Mouse (Mus musculus) brain, embryonic 14.5 days (tissue): ENCODE measurements at regions not wholly inside any gene's neighbourhood (a gene's known extent, or its start where the extent isn't known, plus 50 kb on each side); places are given as distances from the start of the nearest gene placed in this dataset.
A peak's percentile ranks its signal among the peaks of the same experiment; 100 is the strongest.

Experiments used
- DNase-seq: peaks from one replicate; pipeline ENCODE4 v3.0.0-alpha.2; 2011; ENCODE audit warnings: low read depth
- CTCF ChIP-seq: fragments of 200-500 bp; IDR thresholded peaks from 2 replicates; pipeline ENCODE4 v1.5.1; 2012; ENCODE audit warnings: inconsistent platforms, mild to moderate bottlenecking, moderate library complexity, borderline replicate concordance; ENCODE audit not compliant: insufficient read depth, insufficient read length; ENCODE audit errors: extremely low read depth
- POLR2A ChIP-seq: fragments of 200-500 bp; IDR thresholded peaks from 2 replicates; pipeline ENCODE4 v1.6.1; 2012; ENCODE audit warnings: mild to moderate bottlenecking, inconsistent platforms, borderline replicate concordance; ENCODE audit not compliant: poor library complexity, insufficient read depth, insufficient read length, severe bottlenecking; ENCODE audit errors: extremely low read depth

DNA sequence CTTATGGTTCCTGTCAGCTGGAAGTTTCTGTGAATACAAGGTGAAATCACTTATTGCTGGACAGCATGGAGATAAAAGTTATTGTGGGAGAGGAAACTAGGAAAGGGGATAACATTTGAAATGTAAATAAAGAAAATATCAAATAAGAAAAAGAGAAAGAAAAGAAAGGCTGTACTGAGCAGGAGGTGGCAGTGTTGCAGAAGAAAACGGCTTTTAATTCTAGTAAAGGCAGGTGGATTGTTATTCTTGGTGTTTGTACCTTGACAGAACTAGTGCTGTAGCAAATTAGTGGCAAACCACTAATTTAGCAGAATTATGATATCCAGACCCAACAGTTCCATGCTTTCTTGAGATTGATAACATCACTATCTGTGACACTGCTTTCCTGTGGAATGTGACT is 52.6 kb downstream of the Gm10358 start:
- peak; percentile 12 for DNase-seq
- no peak for TF ChIP-seq CTCF
- no peak for TF ChIP-seq POLR2A

DNA sequence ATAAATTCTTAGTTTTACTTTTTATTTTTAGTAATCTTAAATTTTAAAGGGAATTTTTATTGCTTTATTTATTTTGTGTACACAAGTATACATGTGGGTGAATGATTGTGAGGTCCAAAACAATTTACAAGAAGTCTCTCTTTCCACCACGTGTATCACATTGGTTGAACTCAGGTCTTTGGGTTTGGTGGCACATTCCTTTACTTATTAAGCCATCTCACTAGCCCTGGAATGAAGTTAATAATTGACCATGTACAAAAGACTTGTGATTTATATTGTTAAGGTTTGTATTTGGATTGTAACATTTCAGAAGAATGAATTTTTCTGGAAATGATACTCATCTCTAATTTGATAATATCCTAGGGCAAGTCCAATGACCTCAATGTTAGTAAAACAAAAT is 56.2 kb downstream of the Gm10358 start:
- TF ChIP-seq CTCF (no peak), POLR2A (no peak)
- no peak for DNase-seq

DNA sequence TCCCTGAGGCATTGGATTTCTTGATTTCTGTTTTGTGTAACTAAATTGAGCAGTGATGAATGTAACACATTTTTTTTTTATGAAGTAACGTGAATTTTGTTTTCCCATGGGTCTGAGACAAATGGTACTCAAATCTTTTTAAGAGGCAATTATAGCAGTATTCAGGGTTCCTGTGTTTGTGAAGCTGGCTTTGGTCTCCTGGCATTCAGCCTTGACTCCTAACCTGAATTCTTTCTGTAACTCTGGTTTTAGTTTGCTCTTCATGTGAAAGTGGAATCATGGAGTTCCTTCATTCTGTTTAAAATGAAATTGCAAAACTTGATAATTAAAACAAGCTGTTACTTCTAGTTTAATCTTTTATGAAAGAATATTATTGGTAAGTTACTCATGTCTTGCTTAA is 58.3 kb downstream of the Gm10358 start:
- DNase-seq = no peak
- TF ChIP-seq CTCF (no peak), POLR2A (no peak)

DNA sequence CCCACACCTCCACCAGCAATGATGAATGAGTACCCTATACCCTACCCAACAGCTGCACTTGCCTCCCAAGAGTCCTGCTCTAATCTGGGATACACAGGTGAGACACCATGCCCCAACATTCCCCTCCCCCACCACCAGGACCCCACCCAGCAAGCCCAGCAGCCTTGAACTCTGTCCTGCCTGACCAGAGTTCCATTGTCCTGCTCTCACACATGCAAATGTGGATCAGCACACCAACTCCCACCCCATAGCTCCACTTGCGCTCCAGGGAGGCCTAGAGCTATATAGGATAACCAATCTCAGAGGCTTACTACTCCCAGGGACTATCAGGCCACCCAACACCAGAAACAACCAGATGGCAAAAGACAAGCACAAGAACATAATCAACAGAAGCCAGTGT is 85.8 kb downstream of the Gm10358 start:
- no peak for TF ChIP-seq CTCF
- TF ChIP-seq POLR2A = no peak
- no peak for DNase-seq

DNA sequence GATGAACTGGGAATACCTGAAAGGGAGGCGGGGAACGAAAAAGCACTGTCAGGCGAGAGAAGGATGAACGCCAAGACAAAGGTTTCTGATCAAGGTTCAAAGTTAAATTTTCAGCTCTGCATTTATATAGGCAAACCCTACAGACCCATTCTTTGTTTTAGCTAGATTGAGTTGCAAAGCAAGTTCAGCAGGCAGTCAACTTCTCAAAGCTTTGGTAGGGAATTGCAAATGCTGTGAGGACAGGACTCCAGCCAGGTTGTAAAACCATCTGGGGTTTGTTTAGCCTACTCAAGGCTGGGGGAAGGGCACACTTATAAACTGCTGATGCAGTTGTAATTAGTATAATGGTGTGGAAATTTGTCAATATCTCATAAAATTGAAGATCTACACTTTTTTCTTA is 87.9 kb downstream of the Gm10358 start:
- TF ChIP-seq POLR2A (no peak), CTCF (no peak)
- DNase-seq = no peak

DNA sequence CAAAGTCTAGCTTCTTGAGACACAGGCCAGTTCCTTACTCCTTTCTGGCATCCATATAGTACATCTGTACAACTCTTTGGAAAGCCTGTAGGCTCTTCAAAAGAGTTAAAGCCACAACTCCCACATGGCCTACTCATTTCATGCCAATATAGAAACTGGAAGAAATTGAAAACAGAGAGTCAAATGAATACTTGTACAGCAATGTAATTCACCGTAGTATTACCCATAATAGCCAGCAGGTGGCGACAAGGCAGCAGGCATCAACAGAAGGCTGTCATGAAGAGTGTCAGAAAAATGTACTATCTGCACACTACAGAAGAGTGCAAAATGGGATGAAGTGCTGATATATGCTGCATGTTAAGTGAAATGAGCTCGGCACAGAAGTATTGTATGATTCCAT is 90.5 kb downstream of the Gm10358 start:
- DNase-seq = peak; percentile 75
- TF ChIP-seq CTCF (peak; percentile 74; the same call in 1 of the 2 replicates), POLR2A (no peak)

DNA sequence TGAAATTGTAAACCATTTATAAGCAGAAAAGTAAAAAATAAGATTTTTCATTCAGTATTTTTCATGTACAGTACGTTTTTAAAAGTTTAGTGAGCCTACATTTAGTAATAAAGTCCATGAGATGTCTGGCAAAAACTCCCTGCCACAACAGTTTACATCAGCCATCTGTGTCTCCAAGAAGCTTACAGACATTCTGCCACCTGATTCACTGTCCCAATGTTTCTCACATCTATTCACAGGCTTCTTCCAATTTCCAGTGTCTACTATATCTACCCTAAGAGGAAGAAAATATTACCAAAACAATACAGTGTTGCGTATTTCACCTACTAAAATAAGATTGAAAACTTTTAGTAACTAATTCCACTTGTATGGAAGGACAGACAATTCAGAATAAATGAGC is 95.7 kb downstream of the Rasd2 start:
- DNase-seq = no peak
- no peak for TF ChIP-seq POLR2A
- no peak for TF ChIP-seq CTCF

DNA sequence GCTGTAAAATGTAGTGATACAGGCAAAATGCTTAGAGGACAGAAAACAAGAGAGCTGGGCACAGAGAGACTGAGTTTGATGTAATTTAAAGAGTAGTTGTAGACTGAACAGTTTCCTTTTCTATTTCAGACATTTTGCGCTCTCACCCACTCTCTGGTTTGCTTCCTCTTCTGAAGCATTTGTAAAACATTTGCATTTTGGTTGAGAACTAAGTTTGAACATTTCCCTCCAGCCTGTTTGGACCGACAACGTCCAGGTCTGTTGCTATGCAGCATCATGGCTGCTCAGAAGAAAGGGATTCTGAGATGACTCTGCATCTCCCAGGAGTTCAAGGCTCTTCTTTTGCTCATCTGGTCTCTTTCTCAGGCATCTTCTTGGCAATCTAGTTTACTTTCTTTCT is 78.2 kb downstream of the Rasd2 start:
- no peak for TF ChIP-seq POLR2A
- TF ChIP-seq CTCF = no peak
- no peak for DNase-seq

DNA sequence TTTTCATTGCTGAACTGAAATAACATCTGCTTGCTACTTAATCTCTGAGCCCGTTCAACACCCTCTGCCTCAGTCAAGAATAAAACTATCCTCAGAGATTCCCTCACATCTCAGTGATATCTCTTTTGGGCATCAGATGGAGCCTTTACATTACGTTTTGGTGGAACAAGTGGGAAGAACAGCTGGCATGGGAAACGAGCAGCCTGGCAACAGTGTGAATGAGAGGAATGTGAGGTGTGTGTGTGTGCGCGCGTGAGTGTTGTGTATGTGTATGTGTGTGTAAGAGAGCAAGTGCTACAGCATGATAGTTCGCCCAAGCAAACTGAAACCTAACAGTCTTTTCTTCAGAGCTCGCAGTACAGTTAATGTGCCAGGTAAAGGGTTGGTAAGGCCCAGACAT is 76.2 kb downstream of the Rasd2 start:
- DNase-seq = no peak
- TF ChIP-seq CTCF = no peak
- TF ChIP-seq POLR2A = no peak
